Mouse (Mus musculus) brain, embryonic 14.5 days (tissue): ENCODE measurements at regions not wholly inside any gene's neighbourhood (a gene's known extent, or its start where the extent isn't known, plus 50 kb on each side); places are given as distances from the start of the nearest gene placed in this dataset.

ENCODE experiments used
- CTCF ChIP-seq: fragments of 200-500 bp; IDR thresholded peaks from 2 replicates; pipeline ENCODE4 v1.5.1; 2012; ENCODE audit warnings: inconsistent platforms, mild to moderate bottlenecking, moderate library complexity, borderline replicate concordance; ENCODE audit not compliant: insufficient read depth, insufficient read length; ENCODE audit errors: extremely low read depth
- POLR2A ChIP-seq: fragments of 200-500 bp; IDR thresholded peaks from 2 replicates; pipeline ENCODE4 v1.6.1; 2012; ENCODE audit warnings: mild to moderate bottlenecking, inconsistent platforms, borderline replicate concordance; ENCODE audit not compliant: poor library complexity, insufficient read depth, insufficient read length, severe bottlenecking; ENCODE audit errors: extremely low read depth

DNA sequence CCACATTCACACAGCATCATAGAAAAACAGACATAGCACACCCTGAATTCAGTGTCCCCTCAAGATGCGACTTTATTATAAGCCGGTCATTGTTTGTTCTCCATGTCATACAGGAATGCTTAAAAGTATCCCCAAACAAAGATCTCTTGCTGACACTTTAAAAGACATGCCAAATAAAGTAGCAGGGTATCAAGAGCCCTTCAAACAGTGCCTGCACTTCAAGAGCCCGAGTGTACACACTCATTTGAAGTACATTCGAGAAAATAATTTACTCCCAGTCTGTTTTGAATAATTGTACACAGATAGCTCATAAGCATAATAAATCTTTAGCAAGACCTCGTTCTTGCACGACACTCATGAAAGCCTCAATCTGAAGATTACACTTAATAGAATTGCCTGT, 249.1 kb downstream of the Abcc12 start:
- TF ChIP-seq CTCF (no peak), POLR2A (no peak)
